Mouse (Mus musculus) v-Abl transformed pro-B cells (cell line): ENCODE results near the gene Abcc4.

ENCODE experiments used
- in situ Hi-C, 2 experiments: fragments of 400-800 bp; cut with MboI; formaldehyde crosslinking; loops; one replicate each; pipeline ENCODE4 v1.15.1; 2025; ENCODE audit not compliant: unreplicated experiment in 2 of 2

The Abcc4 gene

DNA sequence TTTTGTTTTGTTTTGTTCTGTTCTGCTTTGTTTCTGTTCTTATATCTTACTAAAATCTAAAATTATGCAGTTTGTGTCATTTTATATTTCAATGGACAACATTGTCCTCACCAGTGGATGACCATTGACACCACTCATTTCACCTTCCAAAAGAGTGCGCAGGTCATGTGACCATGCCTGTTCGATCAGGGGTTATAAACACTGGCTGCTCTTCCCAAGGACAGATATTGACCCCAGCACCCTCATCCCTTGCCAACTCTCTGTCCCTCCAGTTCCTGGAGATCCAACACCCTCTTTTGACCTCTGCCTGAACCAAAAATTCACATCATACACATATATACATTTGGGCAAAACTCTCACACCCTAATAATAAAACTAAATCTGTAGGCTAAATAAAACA is 8.3 kb upstream of the Abcc4 start:
- in situ Hi-C loops = loop anchor here (5.0 kb wide), 1 partner anchor 53 kb away; no protein-coding TSS in a partner anchor

DNA sequence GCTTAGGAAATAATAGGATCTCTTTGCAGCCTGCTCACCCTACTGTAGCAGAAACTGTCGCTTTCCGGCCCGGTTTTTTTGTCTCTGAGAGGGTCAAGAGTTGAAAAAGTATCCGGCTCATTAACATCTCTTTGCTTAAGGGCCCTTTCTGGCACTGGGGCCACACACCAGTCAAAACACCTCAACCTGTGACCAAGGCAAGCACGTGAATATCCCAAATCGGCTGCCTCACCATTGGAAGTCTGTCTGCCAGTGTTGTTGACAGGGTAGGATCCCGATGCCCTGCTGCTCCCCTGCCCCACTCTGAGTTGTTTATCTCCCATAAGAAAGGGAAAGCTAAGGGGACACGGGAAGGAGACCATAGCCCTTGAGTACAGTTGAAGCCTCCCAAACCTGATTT is 7.8 kb upstream of the Abcc4 start:
- in situ Hi-C loops = loop anchor here (5.0 kb wide), 1 partner anchor 53 kb away; no protein-coding TSS in a partner anchor

DNA sequence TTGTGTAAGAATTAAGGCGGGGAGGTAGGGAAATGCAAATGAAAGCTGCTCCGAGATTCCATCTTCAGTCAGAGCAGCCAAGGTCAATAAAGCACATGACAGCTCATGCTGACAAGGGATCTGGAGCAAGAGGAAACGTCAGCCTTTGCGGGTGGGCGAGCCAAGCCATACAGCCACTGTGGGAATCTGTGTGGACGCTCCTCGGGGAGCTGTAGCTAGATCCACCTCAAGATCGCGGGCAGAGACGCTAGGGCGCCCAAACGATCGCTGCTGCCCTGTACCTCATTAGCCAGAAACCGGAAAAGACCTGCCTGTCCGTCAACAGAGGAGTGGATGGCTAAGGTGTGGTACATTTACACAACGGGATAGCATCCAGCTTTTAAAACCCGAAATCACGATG is 7.4 kb upstream of the Abcc4 start:
- in situ Hi-C loops = loop anchor here (5.0 kb wide), 1 partner anchor 54 kb away; no protein-coding TSS in a partner anchor

- in situ Hi-C loops = loop anchor here (5.0 kb wide), 1 partner anchor 54 kb away; no protein-coding TSS in a partner anchor
These were observed 6.9 kb upstream of the Abcc4 start for GRCm38 (mm10) chr14:118712889-118713288.

GRCm38 (mm10) chr14:118710945-118711344 is 4.9 kb upstream of the Abcc4 start:
- in situ Hi-C loops = loop anchor here (5.0 kb wide), 1 partner anchor 56 kb away; no protein-coding TSS in a partner anchor

GRCm38 (mm10) chr14:118709736-118710135 is 3.7 kb upstream of the Abcc4 start:
- in situ Hi-C loops = loop anchor here (5.0 to 10.0 kb wide), 2 partner anchors 58 to 75 kb away; no protein-coding TSS in a partner anchor

- in situ Hi-C loops = loop anchor here in 1 of 2 experiments (10.0 kb wide), 1 partner anchor 73 kb away; no protein-coding TSS in a partner anchor
These were observed 2.1 kb upstream of the Abcc4 start for GRCm38 (mm10) chr14:118708126-118708525.

GRCm38 (mm10) chr14:118706962-118707361 is 943 bp upstream of the Abcc4 start:
- in situ Hi-C loops = loop anchor here in 1 of 2 experiments (10.0 kb wide), 1 partner anchor 72 kb away; no protein-coding TSS in a partner anchor

DNA sequence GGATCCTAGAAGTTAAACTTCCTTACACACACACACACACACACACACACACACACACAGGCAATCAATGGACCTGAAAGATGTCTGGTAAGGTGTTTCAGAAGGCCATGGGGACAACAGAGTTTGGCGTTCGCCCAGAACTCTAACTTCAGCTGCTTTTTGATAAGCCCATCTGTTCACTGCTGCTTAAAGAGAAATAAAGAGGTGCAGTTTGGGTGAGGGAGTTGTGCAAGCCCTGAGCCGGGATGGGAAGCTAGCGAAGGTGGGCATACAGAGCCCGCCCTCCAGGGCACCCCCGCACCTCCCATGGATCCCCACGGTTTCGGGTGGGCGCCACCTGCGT is 583 bp downstream of the Abcc4 start:
- in situ Hi-C loops = loop anchor here in 1 of 2 experiments (10.0 kb wide), 1 partner anchor 71 kb away; no protein-coding TSS in a partner anchor

DNA sequence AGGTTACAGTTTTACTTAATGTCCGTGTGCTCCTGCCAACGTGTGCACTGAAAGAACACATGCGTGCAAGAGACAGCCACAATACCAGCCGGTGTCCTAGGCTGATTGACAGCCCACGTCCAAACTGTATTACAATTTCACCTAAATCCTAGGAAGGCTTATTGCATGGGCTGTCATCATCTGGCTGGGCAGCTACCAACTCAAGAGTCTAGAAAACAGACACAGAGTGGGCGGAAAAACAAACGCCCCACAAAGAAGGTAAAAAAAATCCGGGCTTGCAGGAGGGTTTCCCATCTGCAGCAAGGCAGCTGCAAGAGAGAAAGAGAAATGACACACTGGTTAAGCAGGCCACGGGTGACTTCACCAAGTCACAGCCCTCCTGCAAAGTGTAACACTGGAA is 2.7 kb downstream of the Abcc4 start:
- in situ Hi-C loops = loop anchor here (5.0 to 10.0 kb wide), 2 partner anchors 66 to 69 kb away; no protein-coding TSS in a partner anchor

DNA sequence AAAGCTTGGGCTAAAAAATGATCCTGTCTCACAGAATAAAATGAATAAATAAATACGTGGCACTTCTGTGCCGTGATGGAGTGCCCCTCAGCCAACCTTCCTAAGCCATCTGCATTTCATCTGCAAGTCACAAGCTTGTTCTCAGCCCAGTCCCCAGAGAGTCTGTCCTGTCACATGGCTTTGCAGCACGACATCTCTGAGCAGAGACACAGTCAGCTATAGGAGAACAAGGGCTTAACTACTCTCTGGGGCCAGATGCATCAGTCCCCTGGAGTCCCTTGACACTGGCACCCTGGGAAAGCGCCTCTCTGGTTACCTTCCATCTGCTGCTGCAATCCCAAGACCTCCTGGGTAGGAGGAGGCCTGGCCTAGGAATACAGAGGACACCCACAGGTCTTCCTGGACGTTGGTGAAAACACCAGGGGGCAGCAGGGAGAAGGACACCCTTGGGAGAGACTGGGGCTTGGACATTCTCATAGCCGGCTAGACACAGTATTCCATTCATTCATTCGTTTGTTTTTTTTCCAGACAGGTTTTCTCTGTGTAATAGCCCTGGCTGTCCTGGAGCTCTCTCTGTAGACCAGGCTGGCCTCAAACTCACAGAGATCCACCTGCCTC is 3.9 kb downstream of the Abcc4 start:
- in situ Hi-C loops = loop anchor here (5.0 to 10.0 kb wide), 2 partner anchors 65 to 67 kb away; no protein-coding TSS in a partner anchor

DNA sequence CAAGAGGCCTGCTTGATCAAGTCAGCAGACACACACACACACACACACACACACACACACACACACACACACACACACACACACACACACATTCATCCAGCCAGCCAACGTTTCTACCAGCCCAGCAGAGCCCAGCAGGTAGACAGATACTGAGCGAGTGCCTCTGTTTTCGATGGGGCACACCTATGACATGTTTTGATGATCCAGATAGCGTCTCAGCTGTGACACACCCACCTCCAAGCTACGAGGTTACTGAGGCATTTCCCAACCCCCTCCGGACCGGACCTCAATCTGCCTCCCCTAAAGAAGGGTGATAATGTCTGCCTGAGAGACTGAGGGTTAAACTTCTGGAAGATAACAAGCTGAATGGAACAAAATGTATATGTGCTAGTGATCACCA is 5.4 kb downstream of the Abcc4 start:
- in situ Hi-C loops = loop anchor here (5.0 to 10.0 kb wide), 2 partner anchors 63 to 66 kb away; no protein-coding TSS in a partner anchor

- in situ Hi-C loops = loop anchor here (5.0 to 10.0 kb wide), 2 partner anchors 63 to 65 kb away; no protein-coding TSS in a partner anchor
These were observed 6.1 kb downstream of the Abcc4 start for GRCm38 (mm10) chr14:118699963-118700362.

DNA sequence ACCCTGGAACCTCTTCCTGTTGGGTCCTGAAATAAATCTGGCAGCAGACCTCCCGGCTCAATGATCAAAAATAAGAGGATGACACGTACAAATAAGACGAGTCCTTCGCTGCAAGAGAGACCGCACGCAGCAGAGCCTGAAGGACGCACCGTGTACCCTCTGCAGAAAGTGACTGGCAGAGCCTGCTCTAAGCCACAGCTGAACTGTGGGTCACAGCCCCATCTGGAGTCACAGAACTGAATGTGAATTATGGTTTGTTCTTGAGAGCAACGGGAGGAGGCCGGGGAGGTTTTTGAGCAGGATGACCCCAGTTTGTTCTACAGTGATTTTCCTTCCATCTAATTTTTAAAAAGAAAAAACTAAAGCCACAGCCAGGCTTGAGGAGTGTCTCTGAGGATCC is 6.5 kb downstream of the Abcc4 start:
- in situ Hi-C loops = no loop called here

- in situ Hi-C loops = no loop called here
These were observed 9.3 kb downstream of the Abcc4 start for GRCm38 (mm10) chr14:118696556-118697289.

DNA sequence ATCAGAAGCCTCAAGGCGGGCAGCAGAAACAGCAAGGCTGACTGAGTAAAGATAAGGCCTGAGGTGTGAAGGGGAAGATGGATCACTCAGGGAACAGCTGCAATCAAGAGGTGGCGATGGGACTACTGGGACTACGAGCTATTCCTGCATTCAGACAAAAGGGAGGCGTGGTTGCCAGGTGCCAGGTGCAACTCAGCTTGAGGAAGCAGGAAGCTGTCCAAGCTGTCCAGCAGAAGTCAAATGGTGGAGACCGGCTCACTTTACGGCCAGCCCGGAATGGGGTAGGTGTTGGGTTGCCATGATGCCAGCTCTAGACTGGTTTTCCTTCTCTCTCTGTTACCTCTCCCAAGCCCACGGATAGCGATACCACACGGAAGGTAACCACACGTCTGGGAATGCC is 10.2 kb downstream of the Abcc4 start:
- in situ Hi-C loops = no loop called here

DNA sequence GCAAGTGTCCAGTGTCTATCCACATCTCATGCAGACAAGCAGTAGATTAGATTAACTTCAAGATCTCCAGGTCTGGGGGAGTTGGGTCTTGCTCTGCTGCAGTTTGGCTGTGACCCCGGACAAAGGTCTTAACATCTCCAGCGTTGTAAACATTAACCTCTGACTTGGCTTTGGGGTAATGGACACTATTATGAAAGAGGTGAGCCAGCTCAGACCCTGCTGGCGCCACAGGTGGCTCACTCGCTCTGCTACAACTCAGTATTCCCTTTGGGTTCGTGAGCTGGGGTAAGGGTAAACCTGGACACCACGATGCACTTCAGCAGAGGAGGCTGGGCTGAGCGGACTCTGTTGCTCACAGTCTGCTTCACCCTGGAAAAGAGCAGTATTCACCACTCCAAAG is 11.7 kb downstream of the Abcc4 start:
- in situ Hi-C loops = no loop called here

DNA sequence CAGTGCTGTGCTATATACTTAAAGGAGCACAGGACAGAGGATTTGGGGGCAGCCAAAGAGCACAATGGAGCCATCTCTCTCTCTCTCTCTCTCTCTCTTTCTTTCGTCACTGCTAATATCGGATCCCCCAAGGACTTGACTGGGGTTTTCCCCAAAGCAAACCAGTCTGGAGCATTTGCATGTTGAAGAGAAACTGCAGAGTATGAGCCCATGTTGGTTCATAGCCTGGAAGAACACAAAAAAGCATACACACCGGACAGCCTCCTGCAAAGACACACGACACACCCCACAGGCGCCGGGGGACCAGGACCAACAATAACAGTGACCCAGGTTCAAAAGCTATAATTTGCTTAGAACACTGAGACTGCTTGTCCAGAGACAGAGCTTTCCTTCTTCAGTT is 14.1 kb downstream of the Abcc4 start:
- in situ Hi-C loops = no loop called here

DNA sequence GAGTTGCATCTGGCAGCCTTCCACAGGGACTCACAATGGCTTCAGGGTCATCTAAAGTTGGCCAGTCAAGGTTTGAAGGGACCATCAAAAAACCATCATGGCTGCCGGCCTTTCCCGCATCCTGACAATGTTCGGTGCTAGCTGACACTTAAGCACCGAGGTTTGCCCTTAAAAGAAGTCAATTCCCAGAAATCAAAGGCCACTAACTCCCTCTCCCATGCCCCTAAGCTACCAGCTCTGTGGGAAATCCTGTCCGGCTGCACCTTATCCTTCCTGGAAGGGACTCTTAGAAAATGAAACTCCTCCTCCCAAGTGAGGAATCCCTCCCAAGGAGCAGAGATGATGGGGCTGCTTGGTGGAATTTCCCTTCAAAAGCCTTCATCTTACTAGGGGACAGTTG is 14.6 kb downstream of the Abcc4 start:
- in situ Hi-C loops = no loop called here

DNA sequence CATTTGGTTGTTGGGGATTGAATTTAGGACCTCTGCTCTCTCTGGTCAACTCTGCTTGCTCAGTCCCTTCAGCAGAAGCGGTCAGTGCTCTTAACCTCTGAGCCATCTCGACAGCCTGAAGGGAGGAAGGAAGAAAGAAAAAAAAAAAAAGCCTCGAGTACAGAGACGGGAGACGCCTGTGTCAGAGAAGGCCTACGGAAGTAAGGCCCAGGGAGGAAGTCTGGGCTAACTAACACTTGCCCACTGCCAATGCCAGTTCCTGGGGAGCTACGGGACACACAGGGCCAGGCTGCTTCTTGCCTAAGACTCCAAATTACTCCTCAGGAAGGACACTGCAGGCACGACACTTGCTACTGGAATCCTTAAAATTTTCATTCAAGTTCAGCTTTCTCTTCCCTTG is 15.1 kb downstream of the Abcc4 start:
- in situ Hi-C loops = no loop called here

DNA sequence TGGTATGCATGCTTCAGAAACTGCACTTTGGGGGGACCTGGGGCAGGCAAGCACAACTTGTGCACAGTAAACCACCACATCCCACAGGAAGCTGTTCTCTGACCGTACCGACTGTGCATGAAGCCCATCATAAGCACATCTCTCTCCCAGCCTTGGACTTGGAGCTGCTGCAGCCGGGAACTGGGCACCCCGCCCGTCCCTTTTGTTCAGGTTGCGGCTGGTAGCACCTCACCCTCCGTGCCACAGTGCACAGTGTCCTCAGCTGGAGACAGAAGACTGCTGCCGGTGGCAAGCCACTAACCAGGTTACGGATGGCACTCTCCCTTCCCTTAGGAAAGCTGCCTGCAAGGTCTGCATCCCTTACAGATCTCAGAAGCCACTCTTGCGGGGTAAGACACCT is 15.7 kb downstream of the Abcc4 start:
- in situ Hi-C loops = no loop called here
